Mouse (Mus musculus): Measurements from ENCODE around the gene Asnsd1.
A peak's percentile ranks its signal among the peaks of the same experiment; 100 is the strongest.
"Not testable (repeated sequence)": the region's sequence is repeated elsewhere in the genome, so short reads cannot be mapped to it uniquely, and the experiment has no call there.

Gene Asnsd1

DNA sequence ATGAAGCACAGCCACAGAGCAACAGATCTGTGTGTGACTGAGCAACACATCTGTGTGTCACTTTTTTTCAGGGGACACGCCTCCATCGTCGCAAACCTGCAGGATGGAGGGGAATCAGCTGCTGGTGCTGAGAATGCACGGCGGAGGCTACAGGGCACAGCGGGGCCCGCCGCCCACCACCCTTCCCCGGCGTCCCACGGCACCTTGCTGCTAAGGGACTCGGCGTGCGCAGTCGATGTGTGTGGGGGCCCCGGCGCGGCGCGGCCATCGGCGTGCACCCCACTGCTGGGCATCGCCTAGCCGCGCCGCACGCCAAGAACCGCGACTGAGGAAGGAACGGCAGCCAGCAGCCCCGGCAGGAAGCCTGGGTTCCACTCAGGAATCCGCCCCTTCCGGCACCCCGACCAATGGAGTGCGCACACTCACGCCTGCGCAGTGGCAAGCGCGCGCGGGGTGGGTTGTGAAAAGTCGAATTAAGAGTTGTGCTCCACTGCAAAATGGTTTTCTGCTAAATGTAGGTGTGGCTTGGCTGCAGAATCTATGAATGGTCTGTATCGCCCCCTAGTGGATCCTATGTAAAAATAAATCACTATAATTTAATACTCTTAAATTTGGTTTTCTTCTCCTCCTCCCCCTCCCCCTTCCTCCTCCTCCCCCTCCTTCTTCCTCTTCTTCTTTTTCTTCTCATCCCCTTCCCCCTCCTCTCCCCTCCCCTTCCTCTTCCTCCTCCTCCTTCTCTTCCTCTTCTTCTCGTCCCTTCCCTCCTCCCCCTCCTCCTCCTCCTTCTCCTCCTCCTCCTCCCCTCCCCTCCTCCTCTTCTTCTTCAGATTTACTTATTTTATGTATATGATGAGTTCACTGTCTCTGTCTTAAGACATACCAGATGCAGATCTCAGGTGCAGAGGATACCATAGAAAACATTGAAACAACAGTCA, at the start of gene Asnsd1, which contains the start of the genes Asdurf and Gm28551:
Gene Asnsd1, minus strand, starts transcription at position 426 of the 935 bp plus-strand sequence.
Gene Asdurf, minus strand, starts transcription at position 293 of the 935 bp plus-strand sequence.
Gene Gm28551, minus strand, starts transcription at position 341 of the 935 bp plus-strand sequence.
- DNase-seq (ENCODE audit: low spot score in 2 of 2), result peak; percentile 98

DNA sequence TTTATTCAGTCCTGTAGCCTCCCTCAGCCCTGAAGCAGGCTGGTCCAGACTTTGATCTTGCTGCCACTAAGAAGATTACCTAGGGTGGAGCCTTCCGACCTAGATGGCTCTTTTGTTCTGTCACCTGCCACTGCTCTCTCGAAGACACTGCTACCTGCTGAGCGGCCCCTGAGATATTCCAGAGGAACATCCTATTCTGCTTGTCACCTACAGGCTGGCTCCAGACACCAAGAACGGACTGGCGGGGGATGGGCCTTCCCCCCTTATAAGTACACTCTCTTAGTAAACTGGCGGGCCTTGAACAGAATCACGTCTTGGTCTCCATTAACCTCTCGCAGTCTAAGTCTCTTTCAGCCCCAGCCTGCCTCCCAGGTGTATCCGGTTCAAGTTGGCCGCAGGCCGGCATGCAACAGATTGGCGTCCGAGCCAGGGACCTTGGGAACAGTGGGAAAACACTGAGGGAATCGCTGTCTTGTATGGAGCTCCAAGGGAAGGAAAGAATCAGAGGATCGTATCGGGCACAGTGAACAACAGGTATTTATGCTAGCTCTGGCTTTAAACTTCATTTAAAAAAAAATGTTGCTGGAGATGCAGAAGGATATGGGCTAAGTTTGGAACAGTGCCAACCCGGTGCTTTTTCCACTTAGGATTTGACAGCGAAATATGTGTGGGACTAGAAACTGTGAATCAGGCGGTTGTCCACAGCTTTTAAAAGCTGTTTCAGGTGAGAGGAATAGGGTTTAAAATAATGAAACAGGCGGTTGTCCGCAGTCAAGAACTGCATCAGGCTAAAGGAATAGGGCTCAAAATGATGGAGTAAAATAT, 41.6 kb upstream of the Asnsd1 start:
- DNase-seq (ENCODE audit: low spot score in 2 of 2), result peak; percentile 6 to 47

DNA sequence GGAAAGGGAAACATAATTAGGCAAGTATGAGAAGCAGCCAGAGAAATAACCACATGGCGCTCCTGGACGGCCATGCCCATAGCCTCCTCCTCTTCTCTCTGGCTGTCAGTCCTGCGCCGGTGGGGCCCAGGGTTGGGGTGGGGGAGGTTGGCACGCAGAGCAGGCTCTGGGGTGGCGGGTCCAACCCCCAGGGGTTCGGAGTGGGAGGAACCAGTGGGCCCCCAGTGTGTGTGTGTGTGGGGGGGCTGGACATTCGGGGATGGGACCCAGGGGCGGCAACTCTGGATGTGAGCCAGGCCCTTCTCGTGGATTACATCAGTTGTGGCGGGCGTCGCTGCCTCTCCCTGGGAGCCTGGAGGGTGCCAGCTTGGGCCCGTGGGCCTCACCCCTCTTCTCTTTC, 36.2 kb upstream of the Asnsd1 start:
- no peak for DNase-seq (ENCODE audit: low spot score in 2 of 2)

DNA sequence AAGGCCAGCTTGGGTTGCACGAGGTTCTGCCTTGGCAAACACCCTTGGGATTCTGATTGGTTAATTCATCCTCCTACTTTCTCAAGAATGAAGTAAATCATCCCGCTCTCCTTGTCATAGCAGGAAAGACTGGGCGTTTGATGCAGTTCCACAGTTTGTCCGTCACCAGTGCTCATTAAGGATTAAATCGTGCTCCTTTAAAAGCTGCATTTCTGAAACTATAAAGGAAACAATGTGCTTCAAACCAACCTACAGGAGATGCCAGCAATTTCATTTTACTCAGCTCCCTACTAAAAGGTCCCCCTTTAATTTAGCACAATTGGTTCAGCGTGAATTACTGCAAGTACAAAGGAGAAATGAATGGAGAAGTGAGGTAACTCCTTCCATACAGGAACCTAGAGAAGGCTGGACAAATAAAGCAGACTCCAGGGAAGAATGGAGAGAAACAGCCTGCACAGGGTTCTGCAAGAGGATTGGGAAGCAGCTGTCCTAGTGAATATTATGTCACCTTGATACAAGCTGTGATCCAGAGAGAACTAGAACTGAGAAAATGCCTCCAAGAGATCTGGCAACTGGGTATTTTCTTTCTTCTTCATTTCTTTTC, 31.6 kb upstream of the Asnsd1 start:
- no peak for DNase-seq (ENCODE audit: low spot score in 2 of 2)

DNA sequence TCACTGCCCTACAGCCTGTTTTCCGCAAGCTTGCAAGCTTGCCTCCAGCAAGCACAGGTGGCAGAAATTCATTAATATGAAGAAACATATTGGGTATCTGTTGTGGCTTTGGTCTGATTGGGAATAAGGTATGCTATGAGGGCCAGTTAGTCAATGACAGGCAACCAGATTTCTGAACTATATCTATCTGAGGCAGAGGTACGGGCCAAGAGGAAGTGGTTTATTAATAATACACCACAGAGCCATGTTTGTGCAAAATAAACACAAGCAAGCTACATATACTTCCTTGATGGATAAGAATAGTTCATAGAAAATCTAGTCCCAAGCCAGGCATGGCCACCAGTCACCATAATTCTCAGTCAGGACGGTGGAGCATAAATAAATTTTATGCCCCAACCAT, 25.2 kb upstream of the Asnsd1 start:
- no peak for DNase-seq (ENCODE audit: low spot score in 2 of 2)

DNA sequence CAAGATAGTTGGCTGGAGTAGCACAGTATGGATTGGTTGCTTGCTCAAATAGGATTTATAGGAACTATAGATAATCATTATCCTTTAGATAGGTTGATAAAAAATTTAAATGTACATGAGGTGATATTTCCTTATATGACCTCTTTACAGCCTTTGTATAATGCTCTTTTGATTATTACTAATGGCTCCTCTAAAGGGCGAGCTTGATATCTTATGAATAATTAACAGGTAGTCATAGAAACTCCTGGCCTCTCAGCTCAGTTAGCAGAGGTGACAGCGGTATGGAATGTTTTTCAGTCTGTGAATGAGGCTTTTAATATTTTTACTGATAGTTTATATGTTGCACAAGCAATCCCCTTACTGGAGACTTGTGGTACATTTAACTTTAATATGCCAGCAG, 23.4 kb upstream of the Asnsd1 start:
- not testable (repeated sequence) for DNase-seq (ENCODE audit: low spot score in 2 of 2)

DNA sequence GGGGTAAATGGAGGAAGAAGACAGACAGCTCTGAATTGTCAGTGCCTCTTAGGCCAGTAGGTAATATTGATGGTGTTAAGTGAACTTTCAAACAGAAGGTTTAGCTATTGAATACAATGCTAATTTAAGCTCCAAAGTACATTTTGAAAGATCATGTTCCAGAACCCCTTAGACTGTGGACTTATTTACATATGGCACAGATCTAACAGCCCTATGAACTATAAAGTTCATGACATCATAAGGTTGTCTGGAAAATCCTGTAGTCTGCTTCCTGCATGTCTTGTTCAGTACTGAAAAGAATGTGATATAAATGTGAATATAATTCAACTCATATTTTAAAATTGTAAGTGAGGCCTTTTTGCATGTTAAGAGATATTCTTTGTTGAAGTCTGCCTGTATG, 6.4 kb upstream of the Asnsd1 start:
- DNase-seq (ENCODE audit: low spot score in 2 of 2), result no peak

DNA sequence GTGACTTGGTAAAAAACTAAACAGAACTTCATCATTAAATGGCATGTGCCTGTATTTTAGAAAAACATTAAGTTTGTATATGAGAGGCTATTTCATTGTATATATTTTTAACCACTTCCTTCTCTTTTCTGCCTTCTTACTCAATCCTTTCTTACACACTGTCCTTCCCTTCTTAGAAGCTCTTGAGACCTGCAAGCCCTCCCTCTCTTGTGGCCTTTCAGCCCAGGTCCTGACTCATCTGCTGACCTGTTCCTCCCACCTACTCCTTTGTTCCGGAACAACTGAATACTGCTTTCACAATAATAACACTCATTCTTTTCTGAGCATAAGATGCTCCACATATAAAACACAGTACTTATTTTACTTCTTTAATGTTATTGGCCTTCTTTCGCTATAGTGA, 11.5 kb downstream of the Asnsd1 start:
- no peak for DNase-seq (ENCODE audit: low spot score in 2 of 2)

DNA sequence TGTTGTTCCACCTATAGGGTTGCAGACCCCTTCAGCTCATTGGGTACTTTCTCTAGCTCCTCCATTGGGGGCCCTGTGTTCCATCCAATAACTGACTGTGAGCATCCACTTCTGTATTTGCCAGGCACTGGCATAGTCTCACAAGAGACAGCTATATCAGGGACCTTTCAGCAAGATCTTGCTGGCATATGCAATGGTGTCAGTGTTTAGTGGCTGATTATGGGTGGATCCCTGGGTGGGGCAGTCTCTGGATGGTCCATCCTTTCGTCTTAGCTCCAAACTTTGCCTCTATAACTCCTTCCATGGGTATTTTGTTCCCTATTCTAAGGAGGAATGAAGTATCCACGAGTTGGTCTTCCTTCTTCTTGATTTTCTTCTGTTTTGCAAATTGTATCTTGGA, 15.1 kb downstream of the Asnsd1 start:
- not testable (repeated sequence) for DNase-seq (ENCODE audit: low spot score in 2 of 2)

DNA sequence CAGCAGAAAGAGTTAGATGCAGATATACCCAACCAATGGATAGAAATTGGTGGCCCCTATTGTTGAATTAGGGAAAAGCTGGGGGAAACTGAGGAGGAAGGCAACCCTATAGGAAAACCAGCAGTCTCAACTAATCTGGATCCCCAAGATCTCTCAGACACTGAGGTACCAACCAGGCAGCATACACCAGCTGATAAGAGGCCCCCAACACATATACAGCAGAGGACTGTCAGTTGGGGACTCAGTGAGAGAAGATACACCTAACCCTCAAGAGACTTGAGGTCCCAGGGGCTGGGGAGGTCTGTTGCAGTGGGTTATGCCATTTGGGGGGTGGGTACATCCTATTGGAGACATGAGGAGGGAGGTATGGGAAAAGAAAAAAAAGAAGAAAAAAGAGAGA, 17.1 kb downstream of the Asnsd1 start:
- no peak for DNase-seq (ENCODE audit: low spot score in 2 of 2)

DNA sequence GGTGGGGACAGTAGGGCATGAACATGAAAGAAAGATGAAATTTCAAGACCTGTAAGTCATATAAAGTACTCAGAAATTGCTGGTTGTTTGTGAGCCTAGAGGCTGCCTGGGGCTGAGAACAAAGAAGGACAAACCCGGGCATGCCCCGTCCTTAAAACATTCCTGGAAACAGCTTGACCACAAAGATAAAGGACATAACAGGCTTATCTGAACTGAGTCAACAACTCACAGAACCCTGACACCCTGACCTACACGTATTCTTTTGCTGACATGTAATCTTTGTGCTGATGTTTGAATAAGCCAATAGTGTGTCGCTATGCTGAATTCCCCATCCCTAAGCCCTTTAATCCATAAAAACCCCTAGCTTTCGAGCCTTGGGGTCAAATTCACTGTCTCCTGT, 19.0 kb downstream of the Asnsd1 start:
- not testable (repeated sequence) for DNase-seq (ENCODE audit: low spot score in 2 of 2)

DNA sequence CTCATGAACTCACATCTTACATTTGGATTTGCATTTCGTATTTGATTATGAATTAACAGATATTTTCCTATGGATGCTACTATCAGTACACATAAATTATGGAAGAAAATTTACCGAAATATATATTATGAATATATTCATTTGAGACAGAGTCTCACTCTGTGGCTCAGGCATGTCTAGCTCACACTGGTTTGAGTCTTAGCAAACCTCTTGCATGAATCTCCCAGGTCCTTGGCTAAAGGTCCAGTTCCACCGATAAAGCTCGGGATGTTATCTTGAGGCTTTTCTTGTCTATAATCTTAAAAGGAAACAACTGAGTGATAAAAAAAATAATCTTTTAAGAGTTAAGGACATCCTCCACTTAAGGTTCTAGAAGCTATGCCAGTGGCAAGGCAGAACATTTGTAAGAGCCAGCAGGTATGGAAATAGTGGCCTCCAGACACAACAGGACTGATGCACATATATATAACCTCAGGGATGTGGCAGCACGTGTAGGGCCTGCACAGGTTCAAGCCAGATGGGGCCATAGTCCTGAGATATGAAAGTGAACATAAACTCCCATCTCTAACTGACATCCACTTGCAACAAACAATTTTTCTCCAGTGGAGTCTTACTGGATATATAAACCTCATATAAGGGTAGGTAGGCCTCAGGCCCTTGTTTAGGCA, 27.6 kb downstream of the Asnsd1 start:
- no peak for DNase-seq (ENCODE audit: low spot score in 2 of 2)

DNA sequence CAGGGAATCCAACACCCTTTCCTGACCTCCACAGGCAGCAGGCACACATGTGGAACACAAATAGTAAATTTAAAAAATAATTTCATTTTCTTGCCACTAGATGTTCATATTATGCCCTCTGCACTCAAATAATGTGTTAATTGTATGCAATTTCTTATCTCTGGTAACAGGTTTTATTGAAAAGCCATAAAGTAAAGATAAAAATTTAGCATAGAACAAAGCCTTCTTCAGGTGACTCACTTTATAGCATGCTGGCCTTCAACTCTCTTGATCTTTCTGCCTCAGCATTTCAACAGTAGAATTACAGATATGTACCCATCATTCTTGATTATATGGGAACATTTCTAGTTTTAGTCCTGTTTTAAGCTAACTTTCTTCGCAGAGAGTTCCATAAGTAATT, 28.3 kb downstream of the Asnsd1 start:
- no peak for DNase-seq (ENCODE audit: low spot score in 2 of 2)

DNA sequence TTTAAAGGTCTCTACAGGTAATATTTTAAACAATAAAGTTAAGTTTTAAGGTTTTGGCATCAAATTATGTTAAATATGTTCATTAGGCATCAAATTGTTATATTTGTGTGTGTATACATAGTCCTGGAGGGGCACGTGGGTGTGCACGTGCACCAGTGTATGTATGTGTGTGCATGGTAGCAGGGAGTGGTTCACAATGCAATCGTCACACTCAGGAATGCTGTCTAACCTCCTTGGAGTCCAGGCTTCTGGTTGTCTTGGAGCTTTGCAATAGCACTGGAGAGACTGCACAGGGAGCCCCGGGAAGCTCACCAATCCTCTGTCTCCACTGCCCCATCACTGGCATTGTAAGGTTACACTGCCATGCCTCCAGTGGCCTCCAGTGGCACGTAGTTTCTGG, 29.3 kb downstream of the Asnsd1 start:
- DNase-seq (ENCODE audit: low spot score in 2 of 2), result no peak

DNA sequence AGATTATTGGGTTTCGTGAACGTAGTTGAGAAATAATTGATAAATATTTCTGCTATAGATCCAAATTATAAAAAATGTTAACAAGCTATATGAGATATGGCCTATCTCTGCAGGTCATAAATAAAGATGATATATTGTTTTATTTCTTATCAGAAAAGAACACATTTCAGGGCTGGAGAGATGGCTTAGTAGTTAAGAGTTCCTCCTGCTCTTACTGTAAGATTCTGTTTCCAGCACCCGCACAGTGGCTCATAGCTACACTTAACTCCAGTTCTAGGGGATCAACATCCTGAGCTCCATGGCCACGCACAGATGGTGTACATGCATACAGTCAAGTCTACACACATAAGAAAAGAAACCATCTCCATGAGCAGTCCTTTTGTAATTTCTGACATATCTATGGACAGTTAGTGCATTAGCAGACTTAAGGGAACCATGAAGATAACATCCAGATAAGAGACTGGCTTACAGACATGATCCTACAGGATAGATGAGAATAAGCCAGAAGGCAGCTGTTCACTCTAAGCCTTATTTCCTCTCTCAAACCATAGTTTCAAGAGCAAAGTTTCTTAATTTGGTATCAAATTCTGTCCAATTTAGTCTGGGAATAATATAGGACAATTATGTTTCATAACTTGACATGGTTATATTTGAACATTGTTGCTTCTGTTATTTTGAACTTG, 30.7 kb downstream of the Asnsd1 start:
- no peak for DNase-seq (ENCODE audit: low spot score in 2 of 2)

DNA sequence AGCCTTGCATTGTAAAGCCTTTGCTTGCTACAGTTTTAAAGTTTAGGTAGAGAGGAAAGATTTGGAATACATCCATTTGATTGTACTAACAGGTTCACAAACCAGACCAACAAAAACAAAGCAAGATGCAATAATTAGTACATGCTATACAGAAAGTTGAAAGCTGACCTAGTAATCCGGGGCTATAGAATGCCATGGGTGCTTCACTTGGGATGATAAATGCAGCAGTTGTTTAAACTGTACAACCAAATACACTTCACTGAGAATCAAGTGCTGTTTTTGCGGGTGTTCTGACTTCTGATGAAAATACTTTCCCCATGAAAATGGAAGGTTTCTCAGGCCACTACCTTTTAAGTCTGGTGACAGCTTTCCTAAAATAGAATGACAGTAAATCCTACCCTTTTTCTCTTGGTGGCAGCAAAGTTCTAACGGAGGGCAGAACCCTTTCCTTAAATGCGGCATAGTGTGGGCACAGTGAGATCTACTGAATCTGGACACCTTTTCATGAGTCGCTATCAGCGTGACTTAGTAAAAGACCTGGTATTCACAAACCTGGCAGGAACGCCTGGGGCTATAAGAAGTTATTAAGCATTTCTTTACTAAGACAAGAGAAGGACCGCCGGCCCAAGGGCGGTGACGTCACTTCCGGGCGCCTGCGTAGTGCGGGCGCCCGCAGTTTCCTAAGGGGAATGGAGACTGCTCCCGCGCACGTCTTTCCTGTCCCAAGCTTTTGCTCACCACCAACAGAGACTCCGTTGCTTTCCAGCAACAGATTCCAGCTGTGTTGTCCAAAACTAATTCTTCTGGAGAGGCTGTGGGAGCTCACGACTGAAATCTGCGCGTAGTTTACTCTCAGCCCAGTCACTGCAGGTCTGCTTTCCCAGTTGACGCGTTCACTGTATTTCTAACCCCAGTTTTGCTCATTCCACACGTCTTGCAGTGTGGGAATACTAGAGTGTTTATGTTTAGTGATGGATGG, 39.3 kb downstream of the Asnsd1 start, which contains the start of gene Osgepl1:
Gene Osgepl1, plus strand, starts transcription at position 636 of the 979 bp plus-strand sequence.
- peak; percentile 82 to 88 for DNase-seq (ENCODE audit: low spot score in 2 of 2)

DNA sequence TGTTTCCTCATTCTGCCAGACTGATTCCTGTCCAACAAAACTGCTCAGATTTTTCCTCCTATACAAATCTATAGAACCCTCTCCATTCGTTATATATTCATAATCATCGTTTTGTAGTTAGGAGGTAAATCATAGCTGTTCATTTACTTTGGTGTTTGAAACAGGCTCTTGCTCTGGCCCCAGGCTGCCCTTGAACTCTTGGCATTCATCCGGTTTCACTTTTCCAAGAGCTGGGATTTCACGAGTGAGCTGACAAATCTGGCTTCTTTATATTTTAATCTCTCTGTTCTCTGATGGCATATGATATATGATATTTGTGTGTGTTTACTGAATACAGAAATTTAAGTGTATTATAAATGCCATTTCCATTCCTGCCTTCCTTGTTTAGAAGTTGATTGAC, 52.0 kb downstream of the Asnsd1 start:
- DNase-seq (ENCODE audit: low spot score in 2 of 2), result no peak

DNA sequence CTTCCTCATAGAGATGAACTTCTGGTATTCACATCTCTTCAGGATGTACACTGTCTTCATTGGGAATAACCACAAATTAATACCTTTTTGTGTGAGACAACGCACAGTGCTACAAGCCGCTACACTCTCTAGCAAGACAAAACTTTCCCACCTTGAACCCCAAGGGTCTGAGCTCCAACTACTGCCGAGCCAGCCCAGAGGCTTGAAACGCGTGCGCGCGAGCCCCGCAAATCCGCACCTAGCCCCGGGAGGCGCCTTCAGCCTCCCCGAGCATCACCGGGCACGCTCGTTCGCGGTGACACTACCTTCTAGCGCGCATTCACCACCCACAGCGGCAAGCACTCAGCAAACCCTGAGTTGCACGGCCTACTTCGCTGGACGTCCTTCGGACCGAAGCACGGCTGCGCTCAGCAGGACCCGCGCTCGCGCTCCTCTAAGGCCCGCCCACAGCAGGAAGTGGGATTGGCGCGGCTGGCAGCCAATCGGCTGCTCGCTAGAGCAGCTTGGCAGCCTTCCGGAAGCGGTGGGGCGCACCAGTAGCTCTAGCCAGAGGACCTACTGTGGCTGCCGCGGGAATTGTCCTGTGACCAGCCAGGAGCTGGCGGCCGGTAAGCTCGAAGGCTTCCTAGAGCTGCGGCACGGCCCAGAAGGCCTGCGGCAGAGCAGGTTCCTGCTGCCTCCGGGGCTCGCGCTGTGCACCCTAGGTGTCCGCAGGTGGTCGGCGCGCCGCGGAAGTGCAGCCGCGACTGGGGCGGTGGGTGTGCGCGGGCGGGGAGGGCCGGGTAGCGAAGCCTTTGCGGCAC, 55.8 kb downstream of the Asnsd1 start, which contains the start of the genes Pms1, Ormdl1 and Gm28778:
Gene Pms1, minus strand, starts transcription at position 438 of the 803 bp plus-strand sequence.
Gene Ormdl1, plus strand, starts transcription at position 515 of the 803 bp plus-strand sequence.
Gene Gm28778, plus strand, starts transcription at position 531 of the 803 bp plus-strand sequence.
- peak; percentile 96 for DNase-seq (ENCODE audit: low spot score in 2 of 2)
